Mouse (Mus musculus): ENCODE measurements around the gene Slc27a5. TPM values are rescaled to one million over a fixed set of nuclear protein-coding genes. Genes with fewer than 3 reads are reported as not detected.

The Slc27a5 gene
- total RNA-seq, 1 experiment from 2014 or later = 51.1 TPM

DNA sequence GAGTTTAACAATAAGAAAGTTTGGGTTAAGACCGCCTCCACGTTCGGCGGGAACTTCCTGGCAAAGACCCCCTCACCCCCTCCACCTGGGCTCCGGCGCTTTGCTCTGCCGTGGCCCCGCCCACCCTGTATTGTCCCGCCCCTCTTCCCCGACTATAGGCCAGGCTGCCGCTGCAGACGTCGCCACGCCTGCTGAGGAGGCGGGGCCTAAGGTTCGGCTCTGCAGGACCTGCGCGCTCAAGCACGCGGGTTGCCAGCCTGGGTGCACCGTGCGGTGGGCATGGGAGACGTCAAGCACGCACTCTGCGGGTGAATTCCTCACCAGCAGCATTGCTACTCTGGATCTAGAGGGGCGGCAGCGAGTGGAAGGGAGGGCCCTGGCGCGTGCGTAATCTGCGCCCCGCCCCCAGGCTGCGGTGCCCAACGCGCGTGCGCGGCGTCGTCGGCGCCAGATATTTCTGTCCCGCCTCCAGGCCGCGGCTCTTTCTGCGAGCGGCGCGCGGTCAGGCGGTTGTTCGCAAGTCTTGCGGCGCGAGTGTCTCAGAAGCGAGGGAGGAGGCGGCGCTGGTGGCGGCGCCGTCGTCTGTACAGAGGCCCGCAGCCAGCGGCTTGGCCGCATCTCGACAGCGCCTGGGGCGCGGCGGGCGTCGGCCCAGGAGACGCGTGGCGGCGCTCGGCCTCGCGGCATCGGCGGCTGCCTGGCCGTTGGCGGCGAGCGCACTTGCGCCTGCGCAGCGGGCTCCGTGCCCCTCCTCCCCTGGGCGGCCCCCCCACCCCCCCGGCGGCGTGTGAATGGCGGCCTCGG, 26.1 kb upstream of the Slc27a5 start:
- DNase-seq = peak; percentile 94

- DNase-seq = peak; percentile 80
These were observed 25.0 kb upstream of the Slc27a5 start for GRCm38 (mm10) chr7:13022773-13023535.

- no peak for DNase-seq
These were observed 17.2 kb upstream of the Slc27a5 start for GRCm38 (mm10) chr7:13015217-13015616.

DNA sequence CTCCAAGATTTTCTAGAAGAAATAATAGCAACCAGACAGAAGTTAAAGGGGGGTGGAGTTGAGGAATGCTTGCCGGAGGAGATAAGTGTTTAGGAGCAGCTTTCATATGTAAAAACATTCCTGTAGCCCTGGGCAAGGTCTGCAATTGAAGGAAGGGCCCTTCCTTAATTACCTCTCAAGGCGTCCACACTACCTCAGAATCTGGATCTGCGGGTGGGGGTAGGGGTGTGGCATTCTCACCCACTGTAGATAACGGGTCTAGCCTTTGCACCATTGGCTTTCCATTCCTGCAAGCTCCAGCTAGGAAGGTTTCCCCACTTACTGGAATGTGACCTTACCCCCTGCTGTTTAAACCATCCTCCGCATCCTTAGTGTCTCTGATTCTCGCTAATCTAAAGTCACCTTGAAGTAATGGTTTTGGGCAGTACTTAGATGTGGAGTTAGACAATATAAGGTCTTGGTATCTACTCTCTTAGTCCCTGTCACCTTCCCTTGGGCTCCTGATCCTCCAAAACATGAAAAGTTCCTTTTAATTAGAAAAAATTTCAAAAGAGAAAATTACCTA, 16.4 kb upstream of the Slc27a5 start:
- no peak for DNase-seq

DNA sequence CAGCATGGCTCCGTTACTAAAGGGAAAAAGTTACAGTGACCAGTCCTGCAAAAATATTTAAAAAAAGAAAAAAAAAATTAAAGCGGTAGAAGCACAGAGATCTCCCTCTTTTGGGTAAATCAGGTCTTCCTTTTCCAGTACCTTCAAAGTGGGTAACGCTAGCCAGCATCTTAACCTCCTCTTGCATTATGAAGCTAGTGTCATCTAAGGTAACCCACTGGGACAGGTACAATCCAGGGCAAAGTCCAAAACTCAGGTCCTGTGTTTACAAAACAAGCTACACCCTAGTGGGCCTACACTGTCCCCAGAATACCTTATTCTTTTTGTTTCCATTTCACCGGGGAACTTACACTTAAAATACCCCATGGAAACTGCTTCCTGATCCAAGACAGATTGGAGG, 15.7 kb upstream of the Slc27a5 start:
- DNase-seq = no peak

DNA sequence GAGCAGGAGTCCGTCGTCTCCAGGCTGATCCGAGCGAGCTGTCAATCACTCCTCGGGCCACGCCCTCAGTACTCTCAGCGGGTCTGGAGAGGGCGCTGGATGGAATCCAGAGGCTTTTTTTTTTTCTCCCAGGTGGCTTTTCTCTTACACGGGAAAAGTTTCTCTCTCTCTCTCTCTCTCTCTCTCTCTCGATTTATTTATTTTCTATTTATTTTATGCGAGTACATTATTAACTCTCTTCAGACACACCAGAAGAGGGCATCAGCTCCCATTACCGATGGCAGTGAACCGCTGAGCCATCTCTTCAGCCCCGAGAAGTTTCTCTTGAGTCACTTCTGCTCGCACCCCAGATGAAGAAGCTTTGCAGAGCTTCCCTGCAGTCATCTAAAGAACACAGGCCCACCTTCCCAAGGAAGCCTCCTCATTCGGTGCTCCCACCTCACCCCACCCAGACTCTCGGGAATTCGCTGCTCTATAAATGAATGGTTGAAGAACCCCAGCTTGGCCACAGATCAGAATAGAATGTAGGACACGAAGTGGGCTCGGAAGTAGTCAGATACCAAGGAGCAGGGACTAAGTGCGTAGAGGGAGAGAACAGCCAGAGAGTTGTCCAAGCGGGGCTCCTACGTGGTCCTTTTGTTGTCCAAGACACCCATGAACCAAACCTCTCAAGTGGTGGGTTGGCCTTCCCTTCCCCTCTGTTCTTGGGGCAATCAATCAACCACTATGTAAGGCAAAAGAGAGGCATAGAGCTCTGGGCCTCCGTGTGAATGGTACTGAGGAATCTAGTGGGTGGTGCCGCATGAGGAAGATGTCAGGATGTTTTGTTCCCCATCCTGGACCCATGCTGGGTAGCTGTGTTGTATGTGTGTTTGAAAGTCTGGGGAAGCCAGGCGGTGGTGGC, 12.3 kb upstream of the Slc27a5 start, which contains the start of gene Zbtb45:
Gene Zbtb45, minus strand, starts transcription at position 30 of the 904 bp plus-strand sequence.
- no peak for DNase-seq

DNA sequence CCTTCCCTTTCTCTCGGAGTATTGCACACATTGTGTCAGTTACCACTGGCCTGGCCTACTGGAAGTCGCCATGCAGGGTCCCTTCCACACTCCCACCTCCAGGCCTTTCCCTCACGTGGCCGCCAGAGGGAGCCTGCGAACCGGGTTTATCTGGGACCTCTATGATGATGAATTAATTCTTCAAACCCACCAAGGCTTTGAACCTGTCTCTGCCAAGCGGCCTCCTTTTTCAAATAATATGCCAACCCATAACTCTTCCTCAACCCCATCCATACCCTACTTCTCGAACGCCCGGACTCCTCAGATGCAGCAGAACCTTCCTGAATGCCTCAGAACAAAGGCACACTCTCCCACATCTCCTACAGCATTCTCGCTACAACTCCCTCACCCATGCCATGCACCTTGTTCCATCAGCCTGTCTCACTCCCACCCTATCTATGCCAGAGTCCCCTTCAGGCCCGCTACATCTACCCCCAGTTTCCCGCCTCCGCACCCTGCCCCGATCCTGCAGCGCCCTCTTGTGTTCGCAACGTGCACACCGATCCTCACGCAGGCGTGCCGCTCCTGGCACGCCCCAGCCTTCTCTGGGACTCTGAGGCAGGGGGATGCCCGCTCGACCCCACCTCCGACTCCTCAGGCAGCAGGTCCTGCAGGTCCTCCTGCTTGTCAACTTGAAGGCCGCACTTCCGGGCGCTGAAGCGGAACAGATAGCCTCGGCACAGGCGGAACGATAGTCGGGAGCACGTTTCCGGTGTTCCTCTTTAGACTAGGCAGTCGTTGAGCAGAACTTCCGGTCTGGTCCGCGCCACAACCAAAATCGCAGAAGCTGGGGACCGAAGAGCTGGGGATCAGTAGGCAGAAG, 11.4 kb upstream of the Slc27a5 start:
- peak; percentile 95 for DNase-seq

DNA sequence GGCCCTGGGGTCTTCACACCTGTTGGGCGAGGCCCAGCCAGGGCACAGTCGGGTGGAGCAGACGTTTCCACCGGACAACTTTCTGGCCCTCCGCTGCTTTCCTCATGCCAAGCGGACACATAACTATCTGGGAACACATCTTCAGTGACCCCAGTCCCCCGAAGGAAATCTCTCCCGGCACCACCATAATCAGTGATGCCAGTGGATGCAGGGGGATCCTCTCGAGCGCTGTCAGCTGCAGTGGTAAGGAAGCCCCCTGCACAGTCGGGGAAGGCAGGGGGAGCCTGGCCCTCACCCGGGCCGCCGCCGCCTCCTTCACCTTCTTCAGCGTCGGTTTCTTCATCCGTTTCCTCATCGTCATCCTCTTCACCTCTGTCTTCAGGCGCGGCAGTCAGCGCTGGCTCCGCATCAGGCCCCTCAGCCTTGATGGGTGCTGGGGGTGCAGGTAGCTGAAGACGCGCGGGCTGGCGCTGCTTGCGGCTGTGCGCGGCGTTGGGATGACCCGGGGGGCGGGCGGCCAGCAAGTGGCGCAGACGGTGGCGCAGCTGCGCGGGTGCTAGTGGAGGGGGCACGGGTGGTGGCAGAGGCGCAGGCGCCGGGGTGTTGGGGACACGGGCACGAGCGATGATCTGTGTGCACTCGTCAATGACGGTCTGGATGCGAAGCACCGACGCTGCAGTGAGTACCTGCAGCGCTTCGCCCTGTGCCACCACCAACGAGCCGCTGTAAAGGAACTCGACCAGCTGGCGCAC, 9.5 kb upstream of the Slc27a5 start:
- DNase-seq = no peak

DNA sequence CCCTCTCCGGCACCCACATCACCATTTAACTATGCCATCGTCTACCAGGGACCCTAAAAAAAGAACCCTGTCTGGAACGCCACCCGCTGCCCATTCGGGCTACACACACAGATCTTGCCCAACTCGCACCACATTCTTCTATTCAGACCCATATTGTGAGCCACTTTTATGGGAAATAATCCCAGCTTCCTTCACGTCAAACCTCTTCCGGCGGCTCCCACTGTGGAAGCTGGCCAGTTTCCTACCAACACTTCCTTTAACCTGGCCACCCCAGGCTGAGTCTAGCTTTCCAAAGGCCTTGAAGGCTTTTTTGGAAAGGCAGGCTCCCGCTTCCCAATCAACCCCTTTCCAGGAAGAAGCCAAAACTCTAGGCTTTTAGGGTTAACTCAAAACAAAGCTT, 8.5 kb upstream of the Slc27a5 start:
- DNase-seq = no peak

DNA sequence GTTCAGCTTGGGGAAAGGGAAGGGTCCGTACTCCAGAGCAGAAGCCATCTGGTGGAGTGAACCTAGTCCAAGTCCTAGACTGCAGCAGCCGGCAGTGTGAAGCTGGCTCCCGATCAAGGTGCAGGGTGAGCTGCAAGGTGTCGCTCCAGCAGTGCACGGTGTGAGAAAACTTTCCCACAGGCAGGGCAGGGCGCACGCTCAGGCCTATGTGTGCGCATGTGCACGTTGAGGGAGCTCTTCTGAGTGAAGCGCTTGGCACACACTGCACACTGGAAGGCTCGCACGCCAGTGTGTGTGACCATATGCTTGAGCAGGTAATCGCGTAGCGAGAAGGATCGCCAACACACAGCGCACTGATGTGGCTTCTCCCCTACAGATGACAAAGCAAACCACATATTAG, 8.0 kb upstream of the Slc27a5 start:
- no peak for DNase-seq

DNA sequence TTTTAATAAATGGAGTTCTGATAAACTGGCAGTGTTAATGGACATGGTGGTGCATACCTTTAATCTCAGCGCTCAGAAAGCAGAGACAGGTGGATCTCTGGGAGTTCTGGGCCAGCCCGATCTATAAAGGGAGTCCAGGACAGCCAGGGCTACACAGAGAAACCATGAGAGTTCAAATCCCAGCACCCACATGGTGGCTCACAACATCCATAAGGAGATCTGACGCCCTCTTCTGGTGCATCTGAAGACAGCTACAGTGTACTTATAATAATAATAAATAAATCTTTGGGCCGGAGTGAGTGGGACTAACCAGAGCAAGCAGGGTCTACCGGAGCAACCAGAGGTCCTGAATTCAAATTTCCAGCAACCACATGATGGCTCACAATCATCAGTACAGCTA, 5.4 kb upstream of the Slc27a5 start:
- DNase-seq = no peak

GRCm38 (mm10) chr7:13001584-13001983, 3.6 kb upstream of the Slc27a5 start:
- DNase-seq = no peak

GRCm38 (mm10) chr7:12998851-12999250, 859 bp upstream of the Slc27a5 start, which contains the start of gene Trim28:
Gene Trim28 (plus strand): TSS chr7:12999114.
- DNase-seq = no peak

DNA sequence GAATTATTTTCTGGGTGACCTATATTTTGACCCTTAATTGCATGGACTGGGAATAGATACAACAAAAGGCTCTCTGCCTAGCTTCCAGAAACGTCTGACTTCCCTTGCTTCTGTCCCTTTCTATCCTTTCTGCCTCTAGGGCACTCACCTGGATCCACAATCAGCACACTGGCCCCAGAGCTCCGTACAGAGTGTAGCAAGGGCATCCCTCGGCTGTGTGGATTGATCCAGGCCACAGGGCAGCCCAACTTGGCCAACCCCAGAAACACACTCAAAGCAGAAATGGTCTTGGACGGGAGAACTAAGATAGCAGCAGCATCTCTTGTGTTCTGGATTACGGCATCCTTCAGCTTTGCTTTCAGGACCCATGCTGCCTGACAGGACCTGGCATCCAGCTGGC, 762 bp downstream of the Slc27a5 start:
- no peak for DNase-seq

- no peak for DNase-seq
These were observed 2.1 kb downstream of the Slc27a5 start for GRCm38 (mm10) chr7:12995862-12996261.

- peak; percentile 26 for DNase-seq
These were observed 4.8 kb downstream of the Slc27a5 start for GRCm38 (mm10) chr7:12993148-12993547.

- DNase-seq = peak; percentile 68
These were observed 5.8 kb downstream of the Slc27a5 start for GRCm38 (mm10) chr7:12992222-12992621.

- DNase-seq = no peak
These were observed 10.4 kb downstream of the Slc27a5 start for GRCm38 (mm10) chr7:12987409-12988189.

DNA sequence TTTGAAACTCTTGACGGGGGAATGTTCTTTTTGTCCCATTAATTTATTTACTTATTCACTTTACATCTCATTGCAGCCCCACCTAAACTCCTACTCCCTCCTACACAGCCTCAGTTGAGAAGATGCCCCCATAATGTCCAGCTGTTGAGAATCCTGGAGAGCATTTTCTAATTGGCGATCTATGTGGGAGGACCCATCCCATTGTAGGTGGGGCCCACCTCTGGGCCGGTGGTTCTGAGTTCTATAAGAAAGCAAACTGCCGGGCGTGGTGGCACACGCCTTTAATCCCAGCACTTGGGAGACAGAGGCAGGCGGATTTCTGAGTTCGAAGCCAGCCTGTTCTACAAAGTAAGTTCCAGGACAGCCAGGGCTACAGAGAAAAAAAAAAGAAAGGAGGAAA, 11.1 kb downstream of the Slc27a5 start:
- DNase-seq = no peak
